Mouse (Mus musculus) kidney, adult 8-10 months (tissue): ENCODE data around the gene Alg1.
"Not testable (repeated sequence)": the region's sequence is repeated elsewhere in the genome, so short reads cannot be mapped to it uniquely, and the experiment has no call there.

Source experiments
- DNase-seq, 2 experiments: peaks; one replicate each; pipeline ENCODE4 v3.0.0; 2022

The Alg1 gene

DNA sequence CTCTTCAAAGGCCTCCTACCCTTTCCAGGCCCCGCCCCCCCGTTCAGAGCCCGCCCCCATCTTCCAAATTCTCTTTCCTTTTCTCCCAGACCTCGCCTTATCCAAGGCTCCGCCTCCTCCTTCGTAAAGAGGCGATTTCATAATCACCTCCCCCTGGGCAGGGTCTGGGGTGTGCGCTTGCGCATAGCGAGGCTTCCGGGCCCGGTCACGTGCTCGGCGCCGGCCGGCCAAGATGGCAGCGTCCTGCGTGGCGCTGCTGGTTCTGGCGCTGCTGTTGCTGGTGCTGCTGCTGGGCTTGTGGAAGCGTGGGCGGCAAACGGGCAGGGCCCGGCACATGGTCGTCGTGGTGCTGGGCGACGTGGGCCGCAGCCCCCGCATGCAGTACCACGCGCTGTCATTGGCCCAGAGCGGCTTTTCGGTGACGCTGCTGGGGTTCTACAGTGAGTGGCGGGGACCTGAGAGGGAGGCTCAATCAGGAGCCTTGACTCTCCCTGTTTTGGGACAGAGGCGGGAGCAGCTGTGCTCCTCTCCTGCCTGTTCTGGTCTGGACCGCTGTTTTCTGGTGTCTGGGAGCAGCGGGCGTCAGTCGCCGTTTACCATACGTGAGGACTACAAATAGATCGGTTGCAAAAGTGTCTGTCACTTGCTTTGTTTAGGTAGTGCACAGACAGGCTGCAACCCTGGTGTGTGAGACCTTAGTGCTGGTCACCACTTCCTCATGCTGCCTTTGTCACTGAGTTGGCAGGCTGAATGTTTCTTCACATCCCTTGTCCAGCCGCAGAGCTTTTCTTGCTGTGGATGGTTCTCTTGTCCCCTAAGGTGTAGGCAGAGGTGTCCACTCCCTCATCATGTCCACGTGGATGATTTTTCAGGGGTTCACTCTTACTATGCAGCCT is at the start of gene Alg1:
TSS of gene Alg1 (plus strand) at position 204 of the 896 bp plus-strand sequence.
- DNase-seq = peak; percentile 94 to 95

GRCm38 (mm10) chr16:5184101-5184500 is 49.3 kb upstream of the Alg1 start:
- no peak for DNase-seq

DNA sequence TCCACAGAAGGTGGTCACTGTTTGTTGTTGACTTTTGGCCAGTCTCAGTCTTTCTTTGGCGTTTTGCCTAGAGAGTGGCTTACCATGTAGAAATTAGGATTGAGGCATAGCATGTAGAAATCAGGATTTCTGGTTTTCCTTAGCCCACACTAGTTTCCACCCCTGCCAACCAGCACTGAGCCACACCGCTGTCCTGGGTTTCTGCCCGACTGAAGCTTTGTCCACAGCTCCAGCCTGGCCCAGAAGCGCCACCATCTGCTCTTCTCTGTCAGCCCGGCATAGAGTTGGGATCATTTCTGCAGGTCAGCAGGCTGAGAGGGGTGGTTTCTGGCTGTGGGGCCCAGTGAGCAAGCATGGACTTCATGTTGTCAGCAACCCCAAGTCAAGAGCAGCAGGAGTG is 48.5 kb upstream of the Alg1 start:
- no peak for DNase-seq

- DNase-seq = peak in 1 of 2 experiments; percentile 24
Observed at GRCm38 (mm10) chr16:5185691-5186090, 47.7 kb upstream of the Alg1 start.

GRCm38 (mm10) chr16:5186234-5186633 is 47.2 kb upstream of the Alg1 start:
- DNase-seq = no peak

GRCm38 (mm10) chr16:5195080-5195479 is 38.3 kb upstream of the Alg1 start:
- peak; percentile 53 to 65 for DNase-seq

- peak; percentile 31 to 64 for DNase-seq
Observed at GRCm38 (mm10) chr16:5202681-5203080, 30.7 kb upstream of the Alg1 start.

DNA sequence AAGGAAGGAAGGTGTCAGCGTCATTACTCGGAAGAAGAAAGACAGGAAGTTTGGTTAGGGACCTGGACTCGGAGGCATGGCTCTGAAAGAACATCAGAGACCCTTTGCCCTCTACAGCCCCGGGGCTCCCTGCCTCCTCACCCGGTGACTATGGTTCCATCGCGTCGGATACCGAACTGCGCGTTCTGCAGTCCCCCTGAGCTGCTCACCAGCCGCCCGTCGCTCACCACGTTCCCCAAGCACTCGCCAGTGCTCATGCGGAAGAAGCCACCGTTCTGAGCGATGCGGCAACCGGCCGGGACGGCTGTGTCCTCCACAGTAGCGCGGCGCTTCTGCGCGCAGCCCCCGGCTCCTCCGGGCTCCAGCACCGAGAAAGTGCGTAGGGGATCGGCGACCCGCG is 30.2 kb upstream of the Alg1 start:
- peak; percentile 6 to 24 for DNase-seq

DNA sequence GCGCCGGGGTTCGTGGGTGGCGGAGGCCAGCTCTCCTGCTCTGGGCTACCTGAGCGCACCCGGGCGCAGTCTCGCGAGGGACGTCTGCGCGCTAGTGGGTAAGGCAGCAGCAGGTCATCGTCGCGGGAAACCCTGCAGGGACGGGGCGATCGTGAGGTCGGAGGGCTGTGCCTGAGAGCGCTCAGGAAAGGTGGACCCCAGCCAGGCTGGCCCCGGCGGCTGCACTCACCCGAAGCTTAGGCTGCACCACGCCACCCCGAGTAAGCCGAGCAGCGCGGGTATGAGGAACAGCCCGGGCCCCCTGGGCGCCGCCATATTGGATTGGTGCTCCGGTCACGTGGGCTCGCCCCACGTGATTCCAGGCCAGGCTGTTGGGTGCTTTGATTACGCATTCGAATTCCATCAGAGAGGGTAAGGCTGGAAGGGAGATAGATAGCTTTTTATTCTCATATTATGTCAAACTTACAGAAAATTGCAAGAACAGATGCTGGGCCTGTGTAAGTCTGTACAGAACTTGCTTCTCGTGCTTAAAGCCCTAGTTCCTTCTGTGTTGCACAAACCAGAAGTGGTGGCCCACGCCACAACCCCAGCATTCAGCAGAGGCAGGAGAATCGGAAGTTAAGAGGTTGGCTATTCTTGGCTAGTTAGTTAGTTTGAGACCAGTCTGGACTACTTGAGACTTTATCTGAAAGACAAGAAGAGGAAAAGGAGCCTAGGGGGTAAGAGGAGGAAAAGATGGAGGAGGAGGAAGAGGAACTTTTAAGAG is 29.6 kb upstream of the Alg1 start, which contains the start of gene Nagpa:
TSS of gene Nagpa (minus strand) at position 345 of the 766 bp plus-strand sequence.
- DNase-seq = peak; percentile 71 to 80

GRCm38 (mm10) chr16:5205431-5205970 is 27.9 kb upstream of the Alg1 start:
- DNase-seq = no peak

DNA sequence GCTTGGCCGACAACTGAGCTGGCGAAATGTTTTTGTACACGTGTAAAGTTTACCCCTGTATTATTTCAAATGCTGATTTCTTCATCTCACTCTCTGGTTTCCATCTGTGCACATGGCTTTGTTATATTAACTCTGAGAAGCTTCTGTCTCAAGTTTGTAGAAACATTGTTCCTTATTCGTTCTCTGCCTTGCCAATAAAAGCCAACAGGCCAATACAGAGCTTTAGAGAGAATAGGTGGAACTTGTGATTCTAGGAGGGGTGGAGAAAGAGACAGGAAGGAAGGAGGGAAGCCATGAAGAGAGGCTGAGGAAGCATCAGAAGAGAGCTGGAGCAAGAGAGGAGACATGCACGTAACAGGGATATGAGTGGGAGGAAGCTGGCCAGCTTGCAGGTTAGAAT is 27.4 kb upstream of the Alg1 start:
- DNase-seq = no peak

DNA sequence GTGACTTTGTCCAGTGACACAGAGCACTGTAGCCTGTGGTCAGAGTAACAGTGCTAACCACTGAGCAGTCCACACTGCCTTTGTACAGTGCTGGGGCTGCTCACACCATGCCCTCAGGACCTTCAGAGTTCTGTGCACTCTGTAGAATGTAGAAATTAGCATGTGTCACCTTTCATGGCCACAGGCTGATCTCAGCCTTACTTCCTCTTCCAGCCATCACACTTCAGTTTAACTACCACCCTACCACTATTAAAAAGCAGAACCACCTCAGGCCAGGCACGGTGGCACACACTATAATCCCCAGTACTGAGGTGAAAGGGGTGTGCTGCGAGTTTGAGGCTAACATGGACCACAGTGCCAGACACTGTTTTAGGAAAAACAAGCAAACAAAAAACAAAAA is 23.1 kb upstream of the Alg1 start:
- no peak for DNase-seq

GRCm38 (mm10) chr16:5212150-5212549 is 21.3 kb upstream of the Alg1 start:
- DNase-seq = no peak

GRCm38 (mm10) chr16:5214126-5214525 is 19.3 kb upstream of the Alg1 start:
- DNase-seq = no peak

- DNase-seq = no peak
Observed at GRCm38 (mm10) chr16:5216686-5217085, 16.7 kb upstream of the Alg1 start.

- DNase-seq = peak; percentile 73 to 84
Observed at GRCm38 (mm10) chr16:5217341-5218133, 15.9 kb upstream of the Alg1 start.

GRCm38 (mm10) chr16:5221403-5221802 is 12.0 kb upstream of the Alg1 start:
- DNase-seq = no peak

GRCm38 (mm10) chr16:5222140-5222539 is 11.3 kb upstream of the Alg1 start, which contains the start of gene AU021092:
AU021092 (minus strand) TSS chr16:5222299.
- DNase-seq = peak; percentile 36 to 53

DNA sequence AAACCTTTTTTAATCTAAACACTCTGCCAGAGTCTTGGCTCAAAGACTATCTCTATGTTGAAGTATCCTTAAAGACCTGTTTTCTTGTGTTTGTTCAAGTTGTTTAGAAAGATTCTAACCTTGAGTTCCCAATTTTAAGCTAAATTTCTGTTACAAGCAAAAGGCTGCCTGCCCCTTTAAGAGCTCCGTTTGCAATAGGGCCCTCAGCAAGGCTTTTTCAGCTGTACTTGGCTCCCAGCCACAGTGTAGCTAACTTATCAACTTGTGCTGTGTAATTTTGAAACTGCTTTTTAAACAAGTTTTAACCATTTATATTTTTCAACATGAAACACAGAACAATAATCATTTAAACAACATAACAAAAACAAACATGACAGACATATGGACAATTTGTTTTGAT is 6.9 kb upstream of the Alg1 start:
- peak in 1 of 2 experiments; percentile 42 for DNase-seq

DNA sequence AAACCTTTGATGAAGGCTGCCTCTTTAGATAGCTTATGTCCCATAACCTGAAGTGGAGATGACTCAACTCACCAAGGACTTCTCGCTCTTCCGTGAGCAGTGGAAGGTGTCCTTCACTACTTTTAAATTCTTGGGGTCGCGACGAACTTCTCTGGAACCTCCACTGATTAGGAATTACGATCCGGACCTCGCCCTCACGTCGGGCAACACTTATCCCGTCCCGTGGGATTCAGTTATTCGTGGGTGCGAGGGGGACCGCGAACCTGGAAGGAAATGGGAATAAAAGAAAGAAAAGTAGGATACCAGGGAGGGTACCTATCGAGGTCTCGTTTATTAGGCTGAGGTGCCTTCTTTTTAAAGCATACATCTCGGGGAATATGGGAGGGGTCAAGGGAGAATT is 5.9 kb upstream of the Alg1 start:
- DNase-seq = not testable (repeated sequence)

DNA sequence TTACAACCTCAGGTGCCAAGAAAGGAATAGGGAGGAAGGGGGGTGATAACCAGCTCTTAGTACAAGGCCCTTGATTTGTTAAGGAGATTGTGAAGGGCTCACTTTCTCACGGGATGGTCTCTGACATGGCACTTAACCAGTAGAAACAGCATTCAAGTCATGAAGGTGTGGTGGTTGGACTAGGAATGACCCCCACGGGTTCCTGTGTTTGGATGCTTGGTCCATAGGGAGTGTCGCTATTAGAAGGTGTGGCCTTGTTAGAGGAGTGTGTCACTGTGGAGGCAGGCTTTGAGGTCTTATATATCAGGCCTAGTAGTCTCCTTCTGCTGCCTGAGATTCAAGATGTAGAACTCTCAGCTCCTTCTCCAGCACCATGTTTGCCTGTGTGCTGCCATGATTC is 5.3 kb upstream of the Alg1 start:
- DNase-seq = not testable (repeated sequence)

DNA sequence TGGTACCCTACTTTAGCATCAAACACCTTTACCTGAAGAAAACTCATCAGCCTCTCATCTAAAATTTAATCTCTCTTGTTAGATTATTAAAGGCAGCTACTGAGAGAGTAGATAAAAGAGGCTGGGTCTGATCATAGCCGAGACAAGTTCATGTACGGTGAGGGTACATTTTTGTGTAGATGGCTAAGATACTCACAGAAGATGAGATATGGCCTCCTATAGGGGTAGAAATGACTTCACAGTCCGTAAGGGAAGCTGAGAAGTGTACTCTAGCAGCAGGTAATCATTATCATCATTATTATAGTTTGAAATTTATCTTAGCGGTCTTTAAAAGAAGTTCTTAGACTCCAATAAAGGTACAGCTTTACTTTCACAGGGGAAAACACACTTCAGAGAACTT is 439 bp upstream of the Alg1 start:
- DNase-seq = no peak

GRCm38 (mm10) chr16:5242355-5242754 is 8.9 kb downstream of the Alg1 start:
- no peak for DNase-seq
